Comparison of ENCODE assay signal across 7 mouse cellular contexts in genomic region chr11:75572854-75573650, GRCm38 (mm10). TPM values are rescaled to one million over a fixed set of nuclear protein-coding genes. Genes with fewer than 3 reads are reported as not detected.
DNase-seq lines count a peak whose midpoint lies in the region; ATAC-seq lines count a peak whose summit lies in the region.

No protein-coding gene starts in this region.

- peak; percentile 57 for ATAC-seq in granulocyte monocyte progenitor cell, adult 5-6 weeks (replicated peaks; ENCODE audit: poor library complexity, severe bottlenecking)
- ATAC-seq in midbrain, embryonic 13.5 days = peak; percentile 94

- H3K36me3 ChIP-seq in limb, embryonic 10.5 days = no peaks in the 10 kb centered on the region; the same call in 1 of the 2 replicates
- peaks cover 30% of the 10 kb centered on the region for H3K36me3 ChIP-seq in midbrain, embryonic 13.5 days

- 18% methylated on average over 12 of the region's 12 CpGs for WGBS in limb, embryonic 10.5 days
- WGBS in midbrain, embryonic 13.5 days = 9% methylated on average over 12 of the region's 12 CpGs

- peaks cover 29% of the 10 kb centered on the region for H3K4me1 ChIP-seq in limb, embryonic 10.5 days
- H3K4me1 ChIP-seq in midbrain, embryonic 13.5 days (replicated peaks) = peaks cover 20% of the 10 kb centered on the region

- H3K27ac ChIP-seq in limb, embryonic 10.5 days = peak overlapping the region; percentile 87
- peak overlapping the region; percentile 90 for H3K27ac ChIP-seq in midbrain, embryonic 13.5 days

- peak overlapping the region; percentile 50 for H3K9ac ChIP-seq in midbrain, embryonic 13.5 days (replicated peaks)

- no peaks in the 10 kb centered on the region for H3K9me3 ChIP-seq in limb, embryonic 10.5 days (replicated peaks)
- no peaks in the 10 kb centered on the region for H3K9me3 ChIP-seq in midbrain, embryonic 13.5 days

- H3K4me3 ChIP-seq in limb, embryonic 10.5 days = peak overlapping the region; percentile 16
- no peak overlapping the region for H3K4me3 ChIP-seq in midbrain, embryonic 13.5 days (replicated peaks)

- H3K4me2 ChIP-seq in midbrain, embryonic 13.5 days (replicated peaks) = no peak overlapping the region

- DNase-seq in adrenal gland, adult 8-10 months = peak; percentile 89
- peak; percentile 89 for DNase-seq in embryo, embryonic 9.5 days (ENCODE audit: extremely low spot score)
- peak; percentile 90 for DNase-seq in kidney, adult 11 months
- peak; percentile 98 for DNase-seq in limb, embryonic 10.5 days (ENCODE audit: low spot score)
- DNase-seq in spleen, adult 12 weeks (ENCODE audit: low spot score) = peak; percentile 80

- H3K27me3 ChIP-seq in limb, embryonic 10.5 days (ENCODE audit: low read depth, poor library complexity, severe bottlenecking) = no peaks in the 10 kb centered on the region
- H3K27me3 ChIP-seq in midbrain, embryonic 13.5 days = no peaks in the 10 kb centered on the region

RNA-seq across cellular contexts. Expression of gene Pitpna, which starts 14.8 kb away (rescaled TPM):
- total RNA-seq in adrenal gland, adult 8-10 months (2022) = 100 to 1,000 TPM; 172 to 186 (median 176) TPM
- 141 and 143 TPM in 2 replicates for total RNA-seq in granulocyte monocyte progenitor cell, adult 5-6 weeks (2014; fragmentation: Nextera tagmentation)
- 58.0 and 74.5 TPM in 2 replicates for total RNA-seq in granulocyte monocyte progenitor cell, adult 5-6 weeks (2017)
- 60.9 and 68.8 TPM in 2 replicates for polyA plus RNA-seq in limb, embryonic 10.5 days (2016; fragmentation: Nextera tagmentation; extraction: Ambion mirVana)
- 77.8 and 99.2 TPM in 2 replicates for polyA plus RNA-seq in midbrain, embryonic 13.5 days (2015; fragmentation: Nextera tagmentation; extraction: Ambion mirVana)

RNA-seq across cellular contexts. Expression of gene Slc43a2, which starts 41.6 kb away (rescaled TPM):
- total RNA-seq in adrenal gland, adult 8-10 months (2022) = 10 to 100 TPM; 22.5 to 29.8 (median 23.2) TPM
- 12.7 and 20.1 TPM in 2 replicates for total RNA-seq in granulocyte monocyte progenitor cell, adult 5-6 weeks (2014; fragmentation: Nextera tagmentation)
- 6.2 and 7.3 TPM in 2 replicates for total RNA-seq in granulocyte monocyte progenitor cell, adult 5-6 weeks (2017)
- polyA plus RNA-seq in limb, embryonic 10.5 days (2016; fragmentation: Nextera tagmentation; extraction: Ambion mirVana) = 3.4 and 4.9 TPM in 2 replicates
- 16.4 and 17.3 TPM in 2 replicates for polyA plus RNA-seq in midbrain, embryonic 13.5 days (2015; fragmentation: Nextera tagmentation; extraction: Ambion mirVana)

RNA-seq across cellular contexts. Expression of gene Inpp5k, which starts 57.7 kb away (rescaled TPM):
- 10 to 100 TPM; 46.2 to 62.5 (median 53.6) TPM for total RNA-seq in adrenal gland, adult 8-10 months (2022)
- 37.3 and 40.0 TPM in 2 replicates for total RNA-seq in granulocyte monocyte progenitor cell, adult 5-6 weeks (2014; fragmentation: Nextera tagmentation)
- 26.0 and 35.6 TPM in 2 replicates for total RNA-seq in granulocyte monocyte progenitor cell, adult 5-6 weeks (2017)
- polyA plus RNA-seq in limb, embryonic 10.5 days (2016; fragmentation: Nextera tagmentation; extraction: Ambion mirVana) = 14.4 and 17.6 TPM in 2 replicates
- polyA plus RNA-seq in midbrain, embryonic 13.5 days (2015; fragmentation: Nextera tagmentation; extraction: Ambion mirVana) = 41.9 and 43.4 TPM in 2 replicates

RNA-seq across cellular contexts. Expression of gene Scarf1, which starts 59.7 kb away (rescaled TPM):
- 1 to 10 TPM; 6.0 to 9.4 (median 7.2) TPM for total RNA-seq in adrenal gland, adult 8-10 months (2022)
- total RNA-seq in granulocyte monocyte progenitor cell, adult 5-6 weeks (2014; fragmentation: Nextera tagmentation) = 2.0 and 3.8 TPM in 2 replicates
- 2.3 and 3.4 TPM in 2 replicates for total RNA-seq in granulocyte monocyte progenitor cell, adult 5-6 weeks (2017)
- 7.0 and 7.1 TPM in 2 replicates for polyA plus RNA-seq in limb, embryonic 10.5 days (2016; fragmentation: Nextera tagmentation; extraction: Ambion mirVana)
- polyA plus RNA-seq in midbrain, embryonic 13.5 days (2015; fragmentation: Nextera tagmentation; extraction: Ambion mirVana) = 3.4 and 3.5 TPM in 2 replicates
